Mouse (Mus musculus): ENCODE data around the gene Dpysl5. TPM values are rescaled to one million over a fixed set of nuclear protein-coding genes. Genes with fewer than 3 reads are reported as not detected.

The Dpysl5 gene
- 0.29 and 0.52 TPM in 2 replicates for polyA plus RNA-seq (2015; fragmentation: Nextera tagmentation; extraction: Ambion mirVana)

- no peak within 1 kb of the TSS for H3K9ac ChIP-seq
- WGBS (ENCODE audit: insufficient replicate concordance), result under 1% methylated on average over 70 of the region's 71 CpGs
- peak within 1 kb of the TSS; percentile 46 for H3K4me3 ChIP-seq (replicated peaks)
- peaks cover 27% of the 10 kb centered on the region for H3K4me1 ChIP-seq (replicated peaks)
- H3K27ac ChIP-seq (replicated peaks), result no peak within 1 kb of the TSS
- H3K27me3 ChIP-seq, result peaks cover 89% of the 10 kb centered on the region
- ATAC-seq (ENCODE audit: insufficient read depth), result peak; percentile 76
- no peaks in the 10 kb centered on the region for H3K9me3 ChIP-seq (replicated peaks)
- no peaks in the 10 kb centered on the region for H3K36me3 ChIP-seq (replicated peaks)
- peak within 1 kb of the TSS; percentile 66 for H3K4me2 ChIP-seq
Observed at GRCm38 (mm10) chr5:30711147-30712001, at the start of gene Dpysl5. Dpysl5 (plus strand) TSS chr5:30711564.

GRCm38 (mm10) chr5:30665360-30665759, 46.0 kb upstream of the Dpysl5 start:
- Histone ChIP-seq H3K4me2 (no peak overlapping the region), H3K27me3 (no peaks in the 10 kb centered on the region), H3K36me3 (replicated peaks) (peaks cover 27% of the 10 kb centered on the region), H3K9ac (no peak overlapping the region), H3K27ac (replicated peaks) (no peak overlapping the region), H3K4me1 (replicated peaks) (peaks cover 38% of the 10 kb centered on the region), H3K9me3 (replicated peaks) (no peaks in the 10 kb centered on the region), H3K4me3 (replicated peaks) (no peak overlapping the region)
- WGBS (ENCODE audit: insufficient replicate concordance), result 73% methylated on average over 9 of the region's 9 CpGs
- no peak for ATAC-seq (ENCODE audit: insufficient read depth)

- WGBS (ENCODE audit: insufficient replicate concordance), result 37% methylated on average over 6 of the region's 6 CpGs
Observed at GRCm38 (mm10) chr5:30665968-30666367, 45.4 kb upstream of the Dpysl5 start.

GRCm38 (mm10) chr5:30666391-30667195, 44.8 kb upstream of the Dpysl5 start, which contains the start of gene Cenpa:
Cenpa (plus strand) TSS chr5:30666777.
- ATAC-seq (ENCODE audit: insufficient read depth), result peak; percentile 93
- no peaks in the 10 kb centered on the region for H3K27me3 ChIP-seq
- H3K9me3 ChIP-seq (replicated peaks), result no peaks in the 10 kb centered on the region
- H3K36me3 ChIP-seq (replicated peaks), result peaks cover 39% of the 10 kb centered on the region
- peak within 1 kb of the TSS; percentile 80 for H3K4me2 ChIP-seq
- WGBS (ENCODE audit: insufficient replicate concordance), result under 1% methylated on average over 40 of the region's 40 CpGs
- peak within 1 kb of the TSS; percentile 98 for H3K9ac ChIP-seq
- H3K27ac ChIP-seq (replicated peaks), result peak within 1 kb of the TSS; percentile 89
- H3K4me3 ChIP-seq (replicated peaks), result peak within 1 kb of the TSS; percentile 96
- H3K4me1 ChIP-seq (replicated peaks), result peaks cover 38% of the 10 kb centered on the region

More at GRCm38 (mm10) chr5:30665968-30666367, 45.4 kb upstream of the Dpysl5 start:
- H3K4me2 ChIP-seq, result peak overlapping the region; percentile 80
- no peak for ATAC-seq (ENCODE audit: insufficient read depth)
- peaks cover 38% of the 10 kb centered on the region for H3K4me1 ChIP-seq (replicated peaks)
- peak overlapping the region; percentile 98 for H3K9ac ChIP-seq
- peak overlapping the region; percentile 89 for H3K27ac ChIP-seq (replicated peaks)
- peak overlapping the region; percentile 96 for H3K4me3 ChIP-seq (replicated peaks)
- H3K36me3 ChIP-seq (replicated peaks), result peaks cover 33% of the 10 kb centered on the region
- no peaks in the 10 kb centered on the region for H3K9me3 ChIP-seq (replicated peaks)
- no peaks in the 10 kb centered on the region for H3K27me3 ChIP-seq

- WGBS (ENCODE audit: insufficient replicate concordance), result under 1% methylated on average over 13 of the region's 13 CpGs
- H3K27me3 ChIP-seq, result no peaks in the 10 kb centered on the region
Observed at GRCm38 (mm10) chr5:30667215-30667614, 44.1 kb upstream of the Dpysl5 start.

GRCm38 (mm10) chr5:30667686-30668085, 43.7 kb upstream of the Dpysl5 start:
- WGBS (ENCODE audit: insufficient replicate concordance), result under 1% methylated on average over 3 of the region's 3 CpGs
- Histone ChIP-seq H3K36me3 (replicated peaks) (peaks cover 50% of the 10 kb centered on the region), H3K9me3 (replicated peaks) (no peaks in the 10 kb centered on the region), H3K4me2 (peak overlapping the region; percentile 80), H3K4me3 (replicated peaks) (peak overlapping the region; percentile 96), H3K9ac (peak overlapping the region; percentile 98), H3K27ac (replicated peaks) (peak overlapping the region; percentile 89), H3K4me1 (replicated peaks) (peaks cover 38% of the 10 kb centered on the region), H3K27me3 (no peaks in the 10 kb centered on the region)
- ATAC-seq (ENCODE audit: insufficient read depth), result no peak

More at GRCm38 (mm10) chr5:30667215-30667614, 44.1 kb upstream of the Dpysl5 start:
- Histone ChIP-seq H3K9ac (peak overlapping the region; percentile 98), H3K4me1 (replicated peaks) (peaks cover 38% of the 10 kb centered on the region), H3K4me3 (replicated peaks) (peak overlapping the region; percentile 96), H3K9me3 (replicated peaks) (no peaks in the 10 kb centered on the region), H3K4me2 (peak overlapping the region; percentile 80), H3K36me3 (replicated peaks) (peaks cover 46% of the 10 kb centered on the region), H3K27ac (replicated peaks) (peak overlapping the region; percentile 89)
- no peak for ATAC-seq (ENCODE audit: insufficient read depth)

GRCm38 (mm10) chr5:30668637-30669495, 42.5 kb upstream of the Dpysl5 start:
- Histone ChIP-seq H3K4me3 (replicated peaks) (peak overlapping the region; percentile 96), H3K27me3 (no peaks in the 10 kb centered on the region), H3K4me2 (peak overlapping the region; percentile 80), H3K36me3 (replicated peaks) (peaks cover 62% of the 10 kb centered on the region), H3K9ac (peak overlapping the region; percentile 98), H3K9me3 (replicated peaks) (no peaks in the 10 kb centered on the region), H3K27ac (replicated peaks) (peak overlapping the region; percentile 38), H3K4me1 (replicated peaks) (peaks cover 38% of the 10 kb centered on the region)
- 80% methylated on average over 9 of the region's 9 CpGs for WGBS (ENCODE audit: insufficient replicate concordance)
- no peak for ATAC-seq (ENCODE audit: insufficient read depth)

GRCm38 (mm10) chr5:30669496-30669830, 41.9 kb upstream of the Dpysl5 start:
- H3K27ac ChIP-seq (replicated peaks), result 0 out of 2 replicates have a peak overlapping the region, but pooled peaks have one; percentile 38

GRCm38 (mm10) chr5:30670091-30670490, 41.3 kb upstream of the Dpysl5 start:
- WGBS (ENCODE audit: insufficient replicate concordance), result 71% methylated on average over 7 of the region's 7 CpGs
- Histone ChIP-seq H3K27me3 (no peaks in the 10 kb centered on the region), H3K4me3 (replicated peaks) (no peak overlapping the region), H3K4me2 (no peak overlapping the region), H3K9me3 (replicated peaks) (no peaks in the 10 kb centered on the region), H3K27ac (replicated peaks) (no peak overlapping the region), H3K9ac (no peak overlapping the region), H3K36me3 (replicated peaks) (peaks cover 73% of the 10 kb centered on the region), H3K4me1 (replicated peaks) (peaks cover 38% of the 10 kb centered on the region)
- no peak for ATAC-seq (ENCODE audit: insufficient read depth)

More at GRCm38 (mm10) chr5:30669496-30669830, 41.9 kb upstream of the Dpysl5 start:
- Histone ChIP-seq H3K27me3 (no peaks in the 10 kb centered on the region), H3K36me3 (replicated peaks) (peaks cover 68% of the 10 kb centered on the region), H3K9me3 (replicated peaks) (no peaks in the 10 kb centered on the region), H3K9ac (no peak overlapping the region), H3K4me3 (replicated peaks) (peak overlapping the region; percentile 96), H3K4me2 (peak overlapping the region; percentile 80), H3K4me1 (replicated peaks) (peaks cover 38% of the 10 kb centered on the region)
- no peak for ATAC-seq (ENCODE audit: insufficient read depth)
- WGBS (ENCODE audit: insufficient replicate concordance), result 38% methylated on average over 3 of the region's 3 CpGs

- ATAC-seq (ENCODE audit: insufficient read depth), result no peak
- Histone ChIP-seq H3K36me3 (replicated peaks) (peaks cover 95% of the 10 kb centered on the region), H3K27me3 (no peaks in the 10 kb centered on the region), H3K27ac (replicated peaks) (0 out of 2 replicates have a peak overlapping the region, but pooled peaks have one; percentile 5), H3K4me1 (replicated peaks) (peaks cover 11% of the 10 kb centered on the region), H3K9ac (no peak overlapping the region), H3K4me3 (replicated peaks) (no peak overlapping the region), H3K4me2 (no peak overlapping the region), H3K9me3 (replicated peaks) (no peaks in the 10 kb centered on the region)
- WGBS (ENCODE audit: insufficient replicate concordance), result 79% methylated on average over 7 of the region's 7 CpGs
Observed at GRCm38 (mm10) chr5:30674001-30674400, 37.4 kb upstream of the Dpysl5 start.

Measured in liver, embryonic 15.5 days (tissue).